Mouse (Mus musculus) liver, embryonic 14.5 days (tissue): ENCODE results near the gene Cyb561.

Experiments
- CTCF ChIP-seq: IDR thresholded peaks from 2 replicates; pipeline ENCODE4 v1.5.1; 2016; ENCODE audit warnings: antibody characterized with exemption, low read depth, control low read depth
- EP300 ChIP-seq: IDR thresholded peaks from 2 replicates; pipeline ENCODE4 v1.6.1; 2016; ENCODE audit warnings: antibody characterized with exemption, low read depth

GRCm38 (mm10) chr11:105938771-105939170 is 14.4 kb downstream of the Cyb561 start:
- TF ChIP-seq CTCF, result no peak
- no peak for TF ChIP-seq EP300
